Mouse (Mus musculus) c-Kit-positive CD71-positive TER-119-positive erythroid progenitor cells, embryonic 14.5 days (primary cell): ENCODE data around the gene Anxa6.

ENCODE experiments used
- DNase-seq: peaks from one replicate; pipeline ENCODE4 v3.0.0-alpha.2; 2013; ENCODE audit warnings: low spot score

Gene Anxa6

GRCm38 (mm10) chr11:54998284-54998683 is 35.0 kb downstream of the Anxa6 start:
- peak; percentile 36 for DNase-seq

- no peak for DNase-seq
Measured at GRCm38 (mm10) chr11:54996176-54996575, 37.1 kb downstream of the Anxa6 start.

GRCm38 (mm10) chr11:54989920-54990319 is 43.3 kb downstream of the Anxa6 start:
- DNase-seq: no peak

- no peak for DNase-seq
Measured at GRCm38 (mm10) chr11:54988754-54989349, 44.4 kb downstream of the Anxa6 start.

GRCm38 (mm10) chr11:54987974-54988373 is 45.3 kb downstream of the Anxa6 start:
- DNase-seq: peak; percentile 42

GRCm38 (mm10) chr11:54985086-54985485 is 48.2 kb downstream of the Anxa6 start:
- no peak for DNase-seq

GRCm38 (mm10) chr11:54984581-54984980 is 48.7 kb downstream of the Anxa6 start:
- no peak for DNase-seq

GRCm38 (mm10) chr11:54984085-54984484 is 49.2 kb downstream of the Anxa6 start:
- DNase-seq: peak; percentile 69

- DNase-seq: no peak
Measured at GRCm38 (mm10) chr11:54982520-54982919, 50.7 kb downstream of the Anxa6 start.

GRCm38 (mm10) chr11:54981630-54982029 is 51.6 kb downstream of the Anxa6 start:
- no peak for DNase-seq

GRCm38 (mm10) chr11:54977385-54977937 is 55.8 kb downstream of the Anxa6 start:
- no peak for DNase-seq

GRCm38 (mm10) chr11:54976351-54976750 is 56.9 kb downstream of the Anxa6 start:
- DNase-seq: no peak

- no peak for DNase-seq
Measured at GRCm38 (mm10) chr11:54975756-54976155, 57.5 kb downstream of the Anxa6 start.

GRCm38 (mm10) chr11:54975340-54975739 is 57.9 kb downstream of the Anxa6 start:
- no peak for DNase-seq

GRCm38 (mm10) chr11:54974639-54975038 is 58.6 kb downstream of the Anxa6 start:
- no peak for DNase-seq

GRCm38 (mm10) chr11:54973481-54974212 is 59.6 kb downstream of the Anxa6 start:
- no peak for DNase-seq

GRCm38 (mm10) chr11:54972789-54973188 is 60.5 kb downstream of the Anxa6 start:
- no peak for DNase-seq

- no peak for DNase-seq
Measured at GRCm38 (mm10) chr11:54972049-54972723, 61.1 kb downstream of the Anxa6 start.

- no peak for DNase-seq
Measured at GRCm38 (mm10) chr11:54971365-54972048, 61.7 kb downstream of the Anxa6 start.

- no peak for DNase-seq
Measured at GRCm38 (mm10) chr11:54965234-54965633, 68.0 kb downstream of the Anxa6 start.

- DNase-seq: no peak
Measured at GRCm38 (mm10) chr11:54962810-54963209, 70.4 kb downstream of the Anxa6 start, which contains the start of gene Tnip1. TSS of gene Tnip1 (minus strand) at chr11:54962917.

GRCm38 (mm10) chr11:54961921-54962320 is 71.3 kb downstream of the Anxa6 start:
- DNase-seq: no peak
